Mouse (Mus musculus) mouse embryonic stem cell (cell line): ENCODE measurements around the gene Mmgt2.

ENCODE experiments used
- in situ Hi-C, 2 experiments: fragments of 300-500 bp; cut with MboI; formaldehyde crosslinking; loops; 1 replicate in 1 of 2; 3 replicates in 1 of 2; pipeline ENCODE4 v1.14.3; 2019 to 2020; ENCODE audit warnings: low sequenced_read_pairs in 2 of 2, low pct_unique_long_range_greater_than_20kb in 1 of 2, mixed read lengths in 1 of 2; ENCODE audit not compliant: unreplicated experiment in 1 of 2

The Mmgt2 gene

DNA sequence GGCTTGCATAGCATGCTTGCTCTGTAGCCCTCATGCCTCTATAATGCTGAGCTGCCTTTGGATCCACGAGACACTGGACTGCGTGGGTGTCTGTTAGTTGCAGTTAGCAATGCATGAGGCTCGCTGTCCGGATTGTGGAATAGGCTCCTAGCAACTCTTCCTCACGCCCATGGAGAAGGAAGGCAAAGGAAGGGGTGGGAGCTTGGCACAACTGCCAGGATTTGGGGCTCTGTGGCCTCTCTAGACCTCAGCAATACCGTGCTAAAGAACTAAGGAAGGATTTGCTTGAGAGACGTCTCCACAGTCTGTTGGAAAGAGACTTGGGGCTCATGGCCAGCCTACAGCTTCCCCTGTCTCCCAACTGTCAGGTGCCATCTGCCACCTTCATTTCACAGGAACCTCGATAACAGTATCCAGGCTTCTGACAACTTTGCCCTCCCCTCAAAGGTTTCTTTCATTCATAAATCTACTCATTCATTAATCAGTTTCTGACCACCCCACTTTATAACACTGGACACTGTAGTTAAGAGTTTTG lies 33.5 kb upstream of the Mmgt2 start:
- in situ Hi-C loops: loop anchor here (5.0 kb wide), 2 partner anchors 32 to 62 kb away; partner anchors contain the start of genes Lrrc75a (in 2 of the 2) and Mmgt2 (in 2 of the 2)

GRCm38 (mm10) chr11:62615456-62615855 lies 33.0 kb upstream of the Mmgt2 start:
- in situ Hi-C loops: no loop called here

- in situ Hi-C loops: no loop called here
Measured at GRCm38 (mm10) chr11:62621079-62621478, 27.4 kb upstream of the Mmgt2 start.

GRCm38 (mm10) chr11:62621586-62622283 lies 26.7 kb upstream of the Mmgt2 start:
- in situ Hi-C loops: no loop called here

DNA sequence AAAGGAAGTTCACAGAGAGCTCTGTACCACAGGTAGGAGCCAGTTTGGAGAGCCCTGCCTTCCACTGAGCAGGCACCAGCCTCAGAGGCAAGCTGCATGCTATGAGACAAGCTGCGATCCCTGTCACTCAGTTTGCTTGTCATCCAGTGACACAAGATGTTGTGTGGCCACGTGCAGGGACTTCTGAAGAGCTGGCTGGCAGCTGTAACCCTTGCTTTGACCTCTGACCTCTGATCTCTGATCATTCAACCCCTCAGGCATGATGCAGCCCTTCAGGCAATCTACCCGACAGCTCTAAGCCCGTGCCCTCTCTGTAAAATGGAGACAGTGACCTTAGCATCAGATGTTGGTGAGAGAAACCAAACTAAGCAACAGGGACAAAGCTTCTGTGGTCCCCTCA lies 25.6 kb upstream of the Mmgt2 start:
- in situ Hi-C loops: no loop called here

- in situ Hi-C loops: no loop called here
Measured at GRCm38 (mm10) chr11:62624341-62625291, 23.8 kb upstream of the Mmgt2 start.

- in situ Hi-C loops: no loop called here
Measured at GRCm38 (mm10) chr11:62629352-62630224, 18.9 kb upstream of the Mmgt2 start.

GRCm38 (mm10) chr11:62630225-62630821 lies 18.1 kb upstream of the Mmgt2 start:
- in situ Hi-C loops: no loop called here

GRCm38 (mm10) chr11:62631138-62631537 lies 17.3 kb upstream of the Mmgt2 start:
- in situ Hi-C loops: no loop called here

- in situ Hi-C loops: no loop called here
Measured at GRCm38 (mm10) chr11:62635406-62635805, 13.1 kb upstream of the Mmgt2 start.

- in situ Hi-C loops: no loop called here
Measured at GRCm38 (mm10) chr11:62636105-62636839, 12.2 kb upstream of the Mmgt2 start.

DNA sequence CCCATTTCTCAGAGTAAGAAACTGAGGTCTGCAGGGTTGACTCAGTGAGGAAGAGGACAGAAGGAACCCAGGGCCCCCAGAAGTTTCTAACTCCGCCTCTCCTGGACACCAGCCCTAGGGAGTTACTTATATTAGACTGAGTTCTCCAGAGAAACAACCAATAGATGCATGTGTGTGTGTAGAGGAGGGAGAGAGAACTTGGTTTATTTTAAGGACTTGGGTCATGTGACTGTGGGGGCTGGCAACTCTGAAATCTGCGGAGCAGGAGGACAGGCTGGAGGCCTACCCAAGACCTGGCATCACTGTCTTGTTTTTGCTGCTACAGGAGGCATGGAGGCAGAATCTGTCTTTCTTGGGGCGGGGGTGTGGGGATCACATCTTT lies 11.6 kb upstream of the Mmgt2 start:
- in situ Hi-C loops: no loop called here

GRCm38 (mm10) chr11:62637401-62637800 lies 11.1 kb upstream of the Mmgt2 start:
- in situ Hi-C loops: no loop called here

DNA sequence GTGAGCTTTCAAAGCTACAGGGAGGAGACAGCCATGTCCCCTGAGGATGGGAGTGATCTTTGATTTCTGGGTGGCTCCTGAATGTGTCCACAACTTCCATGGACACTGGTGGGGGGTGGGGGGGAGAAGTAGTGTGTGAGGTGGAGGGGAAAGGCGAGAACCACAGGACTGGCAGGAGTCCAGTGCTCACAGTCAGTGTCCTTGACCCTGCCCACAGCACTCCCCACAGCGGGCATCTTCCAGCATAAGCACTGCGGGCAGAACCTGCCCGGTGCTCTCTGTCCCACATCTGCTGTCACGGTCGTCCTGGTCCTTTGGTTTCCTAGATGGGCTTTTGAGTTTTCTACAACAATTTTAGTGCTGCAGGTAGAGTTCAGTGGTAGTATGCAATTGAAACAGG lies 10.7 kb upstream of the Mmgt2 start:
- in situ Hi-C loops: no loop called here

- in situ Hi-C loops: no loop called here
Measured at GRCm38 (mm10) chr11:62638402-62638801, 10.1 kb upstream of the Mmgt2 start.

- in situ Hi-C loops: no loop called here
Measured at GRCm38 (mm10) chr11:62640378-62640777, 8.1 kb upstream of the Mmgt2 start.

DNA sequence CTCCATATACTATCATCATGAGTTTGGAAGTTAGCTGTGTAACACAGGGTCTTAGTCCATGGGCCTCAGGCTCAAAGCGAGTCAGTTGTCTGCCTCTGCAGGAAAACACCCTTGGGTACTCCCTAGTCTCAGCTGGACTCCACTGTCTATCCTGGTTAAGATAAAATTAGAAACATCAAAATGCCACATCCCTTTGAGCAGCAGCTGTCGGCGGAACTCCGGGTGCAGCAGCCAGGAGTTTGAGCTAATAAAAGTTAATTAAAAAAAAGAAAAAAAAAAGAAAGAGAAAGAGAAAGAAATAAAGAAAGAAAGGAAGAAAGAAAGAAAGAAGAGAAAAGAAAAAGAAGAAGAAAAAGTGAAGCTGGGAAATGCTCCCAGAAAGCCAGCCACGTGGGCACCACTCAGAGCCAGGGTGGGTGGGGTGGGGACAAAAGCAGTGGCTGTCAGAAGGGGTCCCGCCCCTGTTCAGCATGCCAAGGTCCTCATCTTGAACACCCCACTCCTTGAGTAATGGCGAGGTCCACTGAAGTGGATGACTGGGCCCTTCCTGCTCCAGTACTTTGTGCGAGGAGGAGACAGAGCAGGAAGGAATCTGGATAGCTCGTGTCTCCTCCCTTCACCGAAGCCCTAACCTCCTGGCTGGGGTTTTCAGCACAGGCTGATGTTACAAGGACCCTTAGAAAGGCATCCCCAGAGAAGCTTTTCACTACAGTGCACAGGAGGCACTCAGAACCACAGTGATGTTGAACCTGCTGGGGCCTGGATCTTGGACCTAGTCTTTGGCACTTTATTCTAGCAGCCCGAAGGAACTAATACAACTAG lies 6.2 kb upstream of the Mmgt2 start:
- in situ Hi-C loops: no loop called here
